Comparison of ENCODE assay signal across 9 mouse cellular contexts in the genomic region with DNA sequence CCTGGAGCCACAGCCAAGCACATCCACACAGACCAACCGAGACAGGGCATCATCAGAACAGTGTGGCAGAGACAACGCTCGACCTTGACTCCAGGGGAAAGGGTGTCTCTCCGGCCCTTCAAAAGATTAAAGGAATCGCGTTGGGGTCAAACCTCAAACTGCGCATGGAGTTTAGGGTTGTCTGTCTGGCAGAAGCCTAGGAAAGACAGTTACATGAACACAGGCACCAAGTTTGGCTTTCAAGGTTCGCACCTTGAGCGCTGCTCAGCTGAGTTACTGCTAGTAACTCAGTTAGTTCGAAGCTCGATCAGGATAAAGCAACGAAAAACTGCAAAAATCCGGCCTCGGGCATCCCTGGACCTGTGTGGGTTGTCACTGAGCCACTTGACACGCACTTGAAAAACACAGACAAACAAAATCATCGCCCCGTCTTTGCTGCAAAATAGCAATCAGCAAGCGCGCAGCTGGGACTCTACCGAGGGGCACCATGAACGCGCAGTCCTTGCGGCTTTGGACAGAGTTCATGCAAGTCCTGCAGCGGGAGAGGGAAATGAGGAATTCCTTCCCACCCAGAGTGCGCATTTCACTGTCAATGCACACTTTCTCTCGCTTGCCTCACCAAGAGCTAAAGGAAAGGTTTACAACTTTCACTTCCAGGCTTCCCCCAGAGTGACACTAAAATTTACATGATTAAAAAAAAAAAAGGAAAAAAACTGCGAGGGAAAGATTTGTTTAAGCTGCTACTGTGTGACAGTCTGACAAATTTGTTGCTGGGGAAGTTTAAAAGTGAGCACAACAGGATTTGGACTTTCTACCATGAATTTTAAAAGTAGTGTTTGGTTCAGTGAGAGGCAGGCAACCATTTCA.
DNase-seq lines count a peak whose midpoint lies in the region; ATAC-seq and TF ChIP-seq lines count a peak whose summit lies in the region.
"Had no signal": no experiment of that assay in that cellular context is flagged by ENCODE, and none has a peak within 500 bp of the region (broad histone marks: within the 10 kb centered on the region; RNA-seq: fewer than 3 reads in every experiment).

No protein-coding gene starts in this region.

- no peaks in the 10 kb centered on the region for H3K36me3 ChIP-seq in heart, embryonic 14.5 days (ENCODE audit: control insufficient read depth, insufficient read depth, low read length)
- H3K36me3 ChIP-seq in heart, embryonic 15.5 days: no peaks in the 10 kb centered on the region
- H3K36me3 ChIP-seq in liver, embryonic 14.5 days (replicated peaks; ENCODE audit: control insufficient read depth, insufficient read depth, low read depth): no peaks in the 10 kb centered on the region

- H3K4me2 ChIP-seq in heart, embryonic 14.5 days (ENCODE audit: low read length): peak overlapping the region; percentile 9
- H3K4me2 ChIP-seq in heart, embryonic 15.5 days: peak overlapping the region; percentile 99
- H3K4me2 ChIP-seq in liver, embryonic 14.5 days (ENCODE audit: low read depth): peak overlapping the region; percentile 100

- H3K9ac ChIP-seq in heart, embryonic 14.5 days (ENCODE audit: low read length): no peak overlapping the region
- no peak overlapping the region for H3K9ac ChIP-seq in heart, embryonic 15.5 days
- no peak overlapping the region for H3K9ac ChIP-seq in liver, embryonic 14.5 days (replicated peaks)

- H3K27ac ChIP-seq in heart, embryonic 14.5 days (replicated peaks in 1 of 2; ENCODE audit: control insufficient read depth in 1 of 2, insufficient read depth in 1 of 2, low read depth in 2 of 2, low read length in 2 of 2): no peak overlapping the region
- no peak overlapping the region for H3K27ac ChIP-seq in heart, embryonic 15.5 days
- no peak overlapping the region for H3K27ac ChIP-seq in liver, embryonic 14.5 days

- TF ChIP-seq CTCF in liver, embryonic 14.5 days (IDR thresholded peaks at IDR 0.05; ENCODE audit: low read depth): no peak

- no peaks in the 10 kb centered on the region for H3K9me3 ChIP-seq in heart, embryonic 14.5 days (ENCODE audit: control insufficient read depth, low read length)
- no peaks in the 10 kb centered on the region for H3K9me3 ChIP-seq in heart, embryonic 15.5 days (replicated peaks)
- no peaks in the 10 kb centered on the region for H3K9me3 ChIP-seq in liver, embryonic 14.5 days (ENCODE audit: control insufficient read depth, low read length)

- DNase-seq in heart, adult 8-10 months (ENCODE audit: low spot score): no peak
- peak; percentile 29 for DNase-seq in ES-CJ7 (ENCODE audit: low read depth, low spot score)
- DNase-seq in liver, embryonic 14.5 days (ENCODE audit: low read depth in 3 of 3, low spot score in 3 of 3): no peak
- no peak for DNase-seq in spleen, adult 12 weeks (ENCODE audit: low spot score)
- no peak for DNase-seq in MN1 (ENCODE audit: low spot score)
- no peak for DNase-seq in testis, postnatal 14 days (ENCODE audit: low spot score)
- DNase-seq: cerebellum, adult 9-11 months had no signal

- ATAC-seq in heart, embryonic 14.5 days (ENCODE audit: insufficient number of reproducible peaks, insufficient read depth, low FRiP score, low read depth): no peak
- ATAC-seq in heart, embryonic 15.5 days (replicated peaks; ENCODE audit: insufficient number of reproducible peaks, insufficient read depth, low FRiP score, low read depth): no peak
- no peak for ATAC-seq in liver, embryonic 14.5 days (ENCODE audit: insufficient read depth)

- H3K4me3 ChIP-seq in heart, embryonic 14.5 days (ENCODE audit: control insufficient read depth in 1 of 2, insufficient read depth in 1 of 2, low read depth in 1 of 2, low read length in 2 of 2): peak overlapping the region in 1 of 2 experiments; percentile 14; a peak in 2 of 4 replicates
- peak overlapping the region; percentile 21 for H3K4me3 ChIP-seq in heart, embryonic 15.5 days
- peak overlapping the region; percentile 27 to 28; a peak in 3 of 4 replicates for H3K4me3 ChIP-seq in liver, embryonic 14.5 days (ENCODE audit: insufficient read depth in 1 of 2, low read depth in 2 of 2, low read length in 2 of 2)

- H3K27me3 ChIP-seq in heart, embryonic 14.5 days (ENCODE audit: control insufficient read depth, insufficient read depth, low read length): peaks cover 68% of the 10 kb centered on the region
- H3K27me3 ChIP-seq in heart, embryonic 15.5 days: peaks cover 69% of the 10 kb centered on the region
- H3K27me3 ChIP-seq in liver, embryonic 14.5 days (ENCODE audit: control insufficient read depth, insufficient read depth, low read length): peaks cover 20% of the 10 kb centered on the region

- WGBS in heart, embryonic 14.5 days: 2% methylated on average over 27 of the region's 27 CpGs
- 4% methylated on average over 27 of the region's 27 CpGs for WGBS in heart, embryonic 15.5 days
- WGBS in liver, embryonic 14.5 days (ENCODE audit: insufficient replicate concordance): 7% methylated on average over 27 of the region's 27 CpGs

- TF ChIP-seq EP300 in liver, embryonic 14.5 days (IDR thresholded peaks at IDR 0.05; ENCODE audit: low read depth): no peak

- peaks cover 2 to 28% of the 10 kb centered on the region in 2 experiments; a peak in 3 of 4 replicates for H3K4me1 ChIP-seq in heart, embryonic 14.5 days (ENCODE audit: control insufficient read depth in 2 of 2, insufficient read depth in 2 of 2, low read length in 2 of 2)
- peaks cover 39% of the 10 kb centered on the region for H3K4me1 ChIP-seq in heart, embryonic 15.5 days (replicated peaks)
- peaks cover 14 to 15% of the 10 kb centered on the region in 2 experiments for H3K4me1 ChIP-seq in liver, embryonic 14.5 days (replicated peaks; ENCODE audit: control insufficient read depth in 2 of 2, insufficient read depth in 2 of 2, low read length in 1 of 2)

Comparison
In these comparisons a context has a peak if more than half of its experiments do, and no peak if none do; other contexts are left out.
1. H3K4me2 ChIP-seq: peak in every context shown above with its lines; median percentile 100 in liver, embryonic 14.5 days; 99 in heart, embryonic 15.5 days; 9 in heart, embryonic 14.5 days.